Mouse (Mus musculus) macrophage (primary cell): Measurements from ENCODE around the gene Sh3bgrl. TPM values are rescaled to one million over a fixed set of nuclear protein-coding genes. Genes with fewer than 3 reads are reported as not detected.
A peak's percentile ranks its signal among the peaks of the same experiment; 100 is the strongest.

Experiments used
- H3K27ac ChIP-seq: fragments of 350-480 bp; formaldehyde crosslinking; 2 replicates; pipeline ENCODE4 v1.9.0; 2021
- H3K36me3 ChIP-seq: fragments of 350-480 bp; formaldehyde crosslinking; 2 replicates; pipeline ENCODE4 v1.9.0; 2021; ENCODE audit errors: inconsistent target
- H3K4me3 ChIP-seq: fragments of 350-480 bp; formaldehyde crosslinking; 2 replicates; pipeline ENCODE4 v1.9.0; 2021; ENCODE audit errors: inconsistent target
- H3K79me2 ChIP-seq: fragments of 350-480 bp; formaldehyde crosslinking; 2 replicates; pipeline ENCODE4 v1.9.0; 2021; ENCODE audit errors: inconsistent target
- WGBS: methylation state at CpG from one replicate; pipeline ENCODE4 v1.1.7; 2026; ENCODE audit warnings: inconsistent platforms; ENCODE audit not compliant: missing documents; 5-methylcytosine and 5-hydroxymethylcytosine counted together
- polyA plus RNA-seq: library from polyadenylated mRNA; stranded (reverse); fragments of 250-400 nt; gene quantifications from 3 replicates; pipeline ENCODE4 v1.2.4, GENCODE M21; 2018; ENCODE audit warnings: inconsistent platforms

Gene Sh3bgrl
- polyA plus RNA-seq, 1 experiment from 2014 or later = 315 TPM

DNA sequence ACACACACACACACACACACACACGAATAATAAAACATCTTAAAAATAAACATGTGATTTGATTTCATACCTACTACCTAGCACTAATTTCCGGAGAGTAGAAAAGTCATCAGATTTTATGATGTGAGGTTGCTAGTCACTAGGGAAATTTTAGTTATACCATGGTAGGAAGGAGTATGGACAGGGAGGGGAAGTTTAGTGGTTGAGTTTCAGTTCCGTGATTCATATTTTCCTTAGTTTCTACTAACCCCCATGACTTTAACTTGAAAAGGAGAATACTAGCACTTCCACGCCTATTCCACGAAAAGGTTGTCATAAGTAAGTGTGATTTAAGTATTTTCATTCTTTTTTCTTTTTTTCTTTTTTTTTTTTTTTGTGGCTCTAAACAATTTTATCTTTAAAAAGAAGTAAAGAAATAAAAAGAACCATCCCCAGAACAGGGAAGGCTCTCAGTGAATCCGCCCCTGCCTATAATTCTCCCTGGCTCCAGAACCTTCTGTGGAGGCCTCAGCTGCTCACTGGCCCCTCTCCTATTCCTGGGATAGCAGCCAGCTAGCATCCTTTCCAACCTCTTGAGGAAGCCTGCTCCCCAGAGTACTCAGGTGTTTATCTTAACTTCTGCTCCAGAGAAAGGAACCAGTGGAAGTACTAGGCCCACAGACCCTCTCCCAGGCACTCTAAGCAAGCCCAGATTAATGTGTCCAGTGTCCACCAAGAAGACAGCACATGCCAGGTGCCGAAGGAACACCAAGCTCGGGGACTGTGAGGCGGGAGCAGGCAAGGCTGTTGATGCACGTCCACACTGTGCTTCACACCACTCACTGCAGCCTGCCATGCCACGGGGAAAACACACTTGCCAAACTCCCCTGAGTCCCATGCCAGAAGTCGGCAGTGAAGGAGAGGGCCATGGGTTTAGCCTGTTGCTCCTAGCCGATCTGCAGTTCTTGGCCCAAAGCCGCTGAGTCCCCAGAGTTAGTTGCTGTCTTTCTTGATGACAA, 25.0 kb downstream of the Sh3bgrl start:
- H3K27ac ChIP-seq = peak overlapping the region; percentile 44
- no peaks in the 10 kb centered on the region for H3K36me3 ChIP-seq
- no peak overlapping the region for H3K4me3 ChIP-seq
- H3K79me2 ChIP-seq = peaks cover 97% of the 10 kb centered on the region
- WGBS = 79% methylated on average over 13 of the region's 14 CpGs

GRCm38 (mm10) chrX:109121161-109121560, 26.0 kb downstream of the Sh3bgrl start:
- H3K36me3 ChIP-seq = no peaks in the 10 kb centered on the region
- H3K27ac ChIP-seq = no peak overlapping the region
- H3K79me2 ChIP-seq = peaks cover 97% of the 10 kb centered on the region
- 85% methylated on average over 8 of the region's 9 CpGs for WGBS
- H3K4me3 ChIP-seq = no peak overlapping the region

GRCm38 (mm10) chrX:109122670-109123069, 27.5 kb downstream of the Sh3bgrl start:
- Histone ChIP-seq H3K79me2 (peaks cover 97% of the 10 kb centered on the region), H3K4me3 (no peak overlapping the region), H3K27ac (no peak overlapping the region), H3K36me3 (no peaks in the 10 kb centered on the region)
- WGBS = 43% methylated on average over 1 of the region's 1 CpGs

- Histone ChIP-seq H3K79me2 (peaks cover 97% of the 10 kb centered on the region), H3K27ac (no peak overlapping the region), H3K4me3 (no peak overlapping the region), H3K36me3 (no peaks in the 10 kb centered on the region)
These were observed 28.6 kb downstream of the Sh3bgrl start for GRCm38 (mm10) chrX:109123762-109124161.

GRCm38 (mm10) chrX:109126847-109127246, 31.7 kb downstream of the Sh3bgrl start:
- 83% methylated on average over 1 of the region's 1 CpGs for WGBS
- H3K27ac ChIP-seq = no peak overlapping the region
- no peaks in the 10 kb centered on the region for H3K36me3 ChIP-seq
- peaks cover 100% of the 10 kb centered on the region for H3K79me2 ChIP-seq
- H3K4me3 ChIP-seq = no peak overlapping the region

DNA sequence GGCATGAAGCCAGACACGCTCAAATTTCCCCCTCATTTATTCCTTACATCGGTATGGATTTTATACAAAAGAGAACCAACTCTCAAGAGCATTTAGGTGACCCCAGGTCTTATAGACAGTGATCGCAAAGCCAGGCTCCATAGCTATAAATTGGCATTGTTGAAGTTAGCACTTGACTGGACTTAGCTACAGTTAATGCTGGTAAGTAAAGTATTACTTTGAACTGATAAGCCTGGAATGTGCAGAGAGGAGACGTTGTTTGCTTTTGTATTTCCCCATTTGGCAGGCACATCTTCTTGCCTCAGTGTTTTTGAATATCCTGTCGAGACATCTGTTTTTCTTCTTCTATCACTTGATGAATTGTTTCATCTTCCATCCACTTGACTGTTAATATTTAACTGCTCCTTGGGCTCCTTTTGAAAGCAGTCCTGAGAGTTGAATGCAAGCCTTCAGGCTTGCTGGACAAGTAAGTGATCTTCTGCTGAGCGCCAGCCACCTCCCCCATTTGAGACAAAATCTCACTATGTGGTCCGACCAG, 32.5 kb downstream of the Sh3bgrl start:
- Histone ChIP-seq H3K36me3 (no peaks in the 10 kb centered on the region), H3K79me2 (peaks cover 100% of the 10 kb centered on the region), H3K27ac (no peak overlapping the region), H3K4me3 (no peak overlapping the region)
- WGBS = 74% methylated on average over 7 of the region's 7 CpGs

DNA sequence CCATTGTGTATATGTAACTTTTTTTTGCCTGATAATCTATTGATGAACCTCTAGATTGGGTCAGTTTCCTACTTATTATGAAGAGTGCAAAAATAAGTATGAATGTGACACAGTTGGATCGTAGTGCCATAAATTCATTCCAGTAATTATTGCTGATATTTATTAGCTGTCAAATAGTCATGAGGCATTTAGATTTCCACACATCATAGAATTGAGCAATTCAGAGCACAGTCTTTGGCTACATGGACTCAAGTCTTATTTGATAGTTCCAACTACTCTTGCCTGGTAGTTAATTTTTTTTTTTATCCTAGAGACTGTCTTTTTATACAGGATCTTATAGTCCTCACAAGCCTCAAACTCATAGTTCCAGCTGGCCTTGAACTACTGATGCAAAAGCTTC, 34.9 kb downstream of the Sh3bgrl start:
- Histone ChIP-seq H3K4me3 (no peak overlapping the region), H3K79me2 (peaks cover 100% of the 10 kb centered on the region), H3K27ac (no peak overlapping the region), H3K36me3 (no peaks in the 10 kb centered on the region)
- 100% methylated on average over 1 of the region's 1 CpGs for WGBS

DNA sequence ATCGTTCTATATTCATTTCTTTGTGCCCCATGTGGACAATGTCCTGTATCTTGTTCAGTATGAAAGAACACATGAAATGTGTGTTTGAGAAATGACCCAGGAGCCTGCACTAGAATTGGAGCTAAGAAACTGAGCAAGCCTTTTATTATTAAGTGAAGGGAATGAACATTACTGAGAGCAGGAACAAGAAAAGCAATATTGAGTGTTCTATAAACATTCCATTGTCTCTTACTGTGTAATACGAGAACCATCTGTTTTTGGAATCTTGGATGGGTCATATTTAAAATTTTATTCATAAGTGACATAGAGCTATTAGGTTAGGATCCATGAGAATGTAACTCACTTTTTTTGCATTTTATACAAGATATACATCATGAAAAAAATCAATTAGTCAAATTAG, 36.7 kb downstream of the Sh3bgrl start:
- Histone ChIP-seq H3K27ac (no peak overlapping the region), H3K36me3 (no peaks in the 10 kb centered on the region), H3K79me2 (peaks cover 100% of the 10 kb centered on the region), H3K4me3 (no peak overlapping the region)
- WGBS = 92% methylated on average over 2 of the region's 2 CpGs

- Histone ChIP-seq H3K4me3 (no peak overlapping the region), H3K36me3 (no peaks in the 10 kb centered on the region), H3K27ac (no peak overlapping the region), H3K79me2 (peaks cover 100% of the 10 kb centered on the region)
- 100% methylated on average over 1 of the region's 1 CpGs for WGBS
These were observed 37.3 kb downstream of the Sh3bgrl start for GRCm38 (mm10) chrX:109132463-109132862.

GRCm38 (mm10) chrX:109133500-109133899, 38.3 kb downstream of the Sh3bgrl start:
- Histone ChIP-seq H3K36me3 (no peaks in the 10 kb centered on the region), H3K4me3 (no peak overlapping the region), H3K27ac (no peak overlapping the region), H3K79me2 (peaks cover 100% of the 10 kb centered on the region)
- WGBS = 83% methylated on average over 1 of the region's 2 CpGs

- Histone ChIP-seq H3K36me3 (no peaks in the 10 kb centered on the region), H3K4me3 (no peak overlapping the region)
These were observed 41.1 kb downstream of the Sh3bgrl start for GRCm38 (mm10) chrX:109136306-109136705.

DNA sequence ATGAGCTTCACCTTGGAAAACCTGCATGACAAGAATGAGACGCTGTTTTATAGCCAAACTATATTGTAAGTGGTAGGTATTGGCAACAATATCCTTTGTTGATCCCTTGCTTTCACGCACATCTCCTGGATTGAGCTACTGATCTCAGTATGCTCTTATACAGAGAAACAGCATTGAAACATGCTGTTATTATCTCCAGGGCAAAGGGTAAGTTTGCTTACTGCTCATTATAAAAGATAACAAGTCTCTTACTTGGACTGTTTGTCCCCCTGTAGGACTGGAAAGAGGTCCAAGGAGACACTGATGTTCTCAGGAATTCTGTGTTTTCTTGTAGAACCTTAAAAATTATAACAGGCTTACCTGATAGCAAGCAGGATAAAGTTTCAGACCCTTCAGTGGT, 41.7 kb downstream of the Sh3bgrl start:
- 97% methylated on average over 2 of the region's 2 CpGs for WGBS

More at GRCm38 (mm10) chrX:109136306-109136705, 41.1 kb downstream of the Sh3bgrl start:
- H3K79me2 ChIP-seq = peaks cover 100% of the 10 kb centered on the region
- no peak overlapping the region for H3K27ac ChIP-seq

GRCm38 (mm10) chrX:109137295-109137694, 42.1 kb downstream of the Sh3bgrl start:
- WGBS = 96% methylated on average over 2 of the region's 2 CpGs
- Histone ChIP-seq H3K4me3 (no peak overlapping the region), H3K36me3 (no peaks in the 10 kb centered on the region), H3K79me2 (peaks cover 100% of the 10 kb centered on the region), H3K27ac (no peak overlapping the region)

More for the DNA sequence above, 41.7 kb downstream of the Sh3bgrl start:
- Histone ChIP-seq H3K4me3 (no peak overlapping the region), H3K36me3 (no peaks in the 10 kb centered on the region), H3K27ac (no peak overlapping the region), H3K79me2 (peaks cover 100% of the 10 kb centered on the region)

DNA sequence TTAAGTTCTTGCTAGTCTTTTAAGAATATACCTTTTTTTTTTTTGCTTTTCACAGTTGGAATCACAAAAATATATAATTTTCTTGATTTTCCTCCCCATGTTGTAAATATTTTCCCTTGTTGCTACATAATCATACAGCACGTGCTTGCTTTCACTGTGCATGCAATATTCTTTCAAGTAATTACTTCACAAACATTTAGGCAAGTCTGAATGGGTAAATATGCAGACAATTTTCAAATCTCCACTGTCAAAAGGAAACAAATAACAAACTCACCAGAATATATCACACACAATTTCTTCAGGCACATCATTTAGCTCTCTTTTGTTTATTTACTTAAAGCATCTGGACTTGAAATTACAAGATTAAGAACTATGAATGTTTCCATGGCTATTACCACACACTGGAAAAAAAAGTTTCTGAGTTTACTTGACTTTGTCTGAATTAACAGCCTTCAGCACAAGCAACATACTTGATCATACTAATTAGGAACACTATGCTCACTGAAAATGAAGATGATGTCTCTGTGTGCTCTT, 46.2 kb downstream of the Sh3bgrl start:
- H3K27ac ChIP-seq = peak overlapping the region; percentile 42
- H3K79me2 ChIP-seq = peaks cover 100% of the 10 kb centered on the region
- H3K4me3 ChIP-seq = no peak overlapping the region
- WGBS = 80% methylated on average over 1 of the region's 1 CpGs
- no peaks in the 10 kb centered on the region for H3K36me3 ChIP-seq

- Histone ChIP-seq H3K27ac (peak overlapping the region; percentile 45), H3K4me3 (no peak overlapping the region), H3K36me3 (no peaks in the 10 kb centered on the region), H3K79me2 (peaks cover 97% of the 10 kb centered on the region)
- 65% methylated on average over 4 of the region's 4 CpGs for WGBS
These were observed 47.1 kb downstream of the Sh3bgrl start for GRCm38 (mm10) chrX:109142281-109142680.
